Mouse (Mus musculus): ENCODE measurements around the gene Dph5.

The Dph5 gene

GRCm38 (mm10) chr3:115951221-115951620 is 63.6 kb downstream of the Dph5 start:
- DNase-seq (ENCODE audit: low spot score), result peak; percentile 21

- DNase-seq (ENCODE audit: low spot score), result no peak
These were observed 64.7 kb downstream of the Dph5 start for GRCm38 (mm10) chr3:115952356-115952755.

GRCm38 (mm10) chr3:115953088-115953487 is 65.5 kb downstream of the Dph5 start:
- DNase-seq (ENCODE audit: low spot score), result no peak

- no peak for DNase-seq (ENCODE audit: low spot score)
These were observed 69.6 kb downstream of the Dph5 start for GRCm38 (mm10) chr3:115957223-115957622.

- DNase-seq (ENCODE audit: low spot score), result no peak
These were observed 73.8 kb downstream of the Dph5 start for GRCm38 (mm10) chr3:115961311-115962027.

GRCm38 (mm10) chr3:115962028-115962415 is 74.4 kb downstream of the Dph5 start:
- no peak for DNase-seq (ENCODE audit: low spot score)

GRCm38 (mm10) chr3:115963597-115963996 is 76.0 kb downstream of the Dph5 start:
- no peak for DNase-seq (ENCODE audit: low spot score)

- no peak for DNase-seq (ENCODE audit: low spot score)
These were observed 76.4 kb downstream of the Dph5 start for GRCm38 (mm10) chr3:115964071-115964470.

- no peak for DNase-seq (ENCODE audit: low spot score)
These were observed 81.3 kb downstream of the Dph5 start for GRCm38 (mm10) chr3:115968745-115969530.

- no peak for DNase-seq (ENCODE audit: low spot score)
These were observed 83.6 kb downstream of the Dph5 start for GRCm38 (mm10) chr3:115971045-115971785.

- DNase-seq (ENCODE audit: low spot score), result no peak
These were observed 84.4 kb downstream of the Dph5 start for GRCm38 (mm10) chr3:115971891-115972646.

- no peak for DNase-seq (ENCODE audit: low spot score)
These were observed 86.6 kb downstream of the Dph5 start for GRCm38 (mm10) chr3:115974228-115974627.

GRCm38 (mm10) chr3:115974995-115975394 is 87.4 kb downstream of the Dph5 start:
- no peak for DNase-seq (ENCODE audit: low spot score)

GRCm38 (mm10) chr3:115979000-115979399 is 91.4 kb downstream of the Dph5 start:
- peak; percentile 26 for DNase-seq (ENCODE audit: low spot score)

- no peak for DNase-seq (ENCODE audit: low spot score)
These were observed 95.6 kb downstream of the Dph5 start for GRCm38 (mm10) chr3:115983217-115983616.
